Mouse (Mus musculus) forebrain, embryonic 11.5 days (tissue): Measurements from ENCODE around the gene Pdcd1lg2. TPM values are rescaled to one million over a fixed set of nuclear protein-coding genes. Genes with fewer than 3 reads are reported as not detected.
A peak's percentile ranks its signal among the peaks of the same experiment; 100 is the strongest.

Experiments used
- ATAC-seq: fragments of 200-750 bp; cut with Nextera tagmentation; replicated peaks from 2 replicates; pipeline ENCODE4 v1.8.0; 2017; ENCODE audit warnings: moderate TSS enrichment; ENCODE audit not compliant: low FRiP score
- DNase-seq: peaks from one replicate; pipeline ENCODE4 v3.0.0-alpha.2; 2017; ENCODE audit warnings: low spot score
- H3K27ac ChIP-seq: fragments of 300-500 bp; sonication (generic); 2 replicates; pipeline ENCODE4 v1.5.1; 2014; ENCODE audit warnings: low read depth, low read length
- H3K27me3 ChIP-seq: fragments of 300-500 bp; sonication (generic); 2 replicates; pipeline ENCODE4 v1.6.1; 2014; ENCODE audit warnings: mild to moderate bottlenecking, low read length, mixed read lengths; ENCODE audit not compliant: control insufficient read depth, insufficient read depth
- H3K36me3 ChIP-seq: fragments of 300-500 bp; sonication (generic); 2 replicates; pipeline ENCODE4 v1.6.1; 2014; ENCODE audit warnings: mild to moderate bottlenecking, low read length, moderate library complexity, mixed read lengths; ENCODE audit not compliant: control insufficient read depth, insufficient read depth
- H3K4me1 ChIP-seq: fragments of 300-500 bp; sonication (generic); replicated peaks from 2 replicates; pipeline ENCODE4 v1.6.1; 2014; ENCODE audit warnings: low read length, mixed read lengths; ENCODE audit not compliant: control insufficient read depth, insufficient read depth
- H3K4me2 ChIP-seq: fragments of 300-500 bp; sonication (generic); 2 replicates; pipeline ENCODE4 v1.6.1; 2014; ENCODE audit warnings: low read depth, mild to moderate bottlenecking, low read length, moderate library complexity, mixed read lengths; ENCODE audit not compliant: severe bottlenecking
- H3K4me3 ChIP-seq: fragments of 300-500 bp; sonication (generic); 2 replicates; pipeline ENCODE4 v1.5.1; 2014; ENCODE audit warnings: low read depth, low read length
- H3K9ac ChIP-seq: fragments of 300-500 bp; sonication (generic); 2 replicates; pipeline ENCODE4 v1.6.1; 2014; ENCODE audit warnings: low read length
- H3K9me3 ChIP-seq: fragments of 300-500 bp; sonication (generic); 2 replicates; pipeline ENCODE4 v1.6.1; 2016; ENCODE audit warnings: low read length, mixed read lengths; ENCODE audit not compliant: control insufficient read depth
- WGBS: fragments of 180-500 bp; shearing (Covaris S2); extraction: QIAGEN DNeasy Blood & Tissue Kit; methylation state at CpG from one replicate; pipeline ENCODE4 v1.1.7; 2014; 5-methylcytosine and 5-hydroxymethylcytosine counted together
- polyA plus RNA-seq: library from polyadenylated mRNA; unstranded; fragments of >200 nt; fragmentation: Nextera tagmentation; extraction: Ambion mirVana; gene quantifications from 2 replicates; pipeline ENCODE4 v1.2.1, GENCODE M21; 2014

Gene Pdcd1lg2
- not detected in 2 replicates for polyA plus RNA-seq

- Histone ChIP-seq H3K4me2 (no peak within 1 kb of the TSS), H3K9me3 (no peaks in the 10 kb centered on the region), H3K27ac (no peak within 1 kb of the TSS), H3K36me3 (no peaks in the 10 kb centered on the region), H3K4me3 (no peak within 1 kb of the TSS), H3K9ac (no peak within 1 kb of the TSS), H3K4me1 (no peaks in the 10 kb centered on the region), H3K27me3 (no peaks in the 10 kb centered on the region)
- no peak for DNase-seq
- WGBS = 80% methylated on average over 4 of the region's 4 CpGs
- no peak for ATAC-seq
These were observed at the start of gene Pdcd1lg2 for GRCm38 (mm10) chr19:29410619-29411018. Gene Pdcd1lg2, plus strand, starts transcription at chr19:29410919.

GRCm38 (mm10) chr19:29361468-29362130 lies 49.1 kb upstream of the Pdcd1lg2 start:
- peak; percentile 100 for ATAC-seq
- peak overlapping the region; percentile 88 for H3K4me2 ChIP-seq
- peak overlapping the region; percentile 58 for H3K9ac ChIP-seq
- H3K4me1 ChIP-seq = peaks cover 4% of the 10 kb centered on the region
- H3K27ac ChIP-seq = no peak overlapping the region
- no peaks in the 10 kb centered on the region for H3K9me3 ChIP-seq
- 2% methylated on average over 33 of the region's 33 CpGs for WGBS
- H3K36me3 ChIP-seq = no peaks in the 10 kb centered on the region
- no peaks in the 10 kb centered on the region for H3K27me3 ChIP-seq
- H3K4me3 ChIP-seq = peak overlapping the region; percentile 47
- DNase-seq = peak; percentile 91

GRCm38 (mm10) chr19:29362173-29362930 lies 48.4 kb upstream of the Pdcd1lg2 start:
- H3K27ac ChIP-seq = no peak overlapping the region
- ATAC-seq (no peak), DNase-seq (no peak)
- H3K4me1 ChIP-seq = peaks cover 4% of the 10 kb centered on the region
- H3K36me3 ChIP-seq = no peaks in the 10 kb centered on the region
- peak overlapping the region; percentile 88 for H3K4me2 ChIP-seq
- H3K4me3 ChIP-seq = peak overlapping the region; percentile 47
- no peaks in the 10 kb centered on the region for H3K9me3 ChIP-seq
- 52% methylated on average over 13 of the region's 13 CpGs for WGBS
- no peaks in the 10 kb centered on the region for H3K27me3 ChIP-seq
- H3K9ac ChIP-seq = peak overlapping the region; percentile 58; the same call in 1 of the 2 replicates

GRCm38 (mm10) chr19:29363557-29363956 lies 47.2 kb upstream of the Pdcd1lg2 start:
- H3K36me3 ChIP-seq = no peaks in the 10 kb centered on the region
- H3K4me1 ChIP-seq = peaks cover 4% of the 10 kb centered on the region
- no peak overlapping the region for H3K9ac ChIP-seq
- H3K27me3 ChIP-seq = no peaks in the 10 kb centered on the region
- DNase-seq = no peak
- no peak for ATAC-seq
- 90% methylated on average over 7 of the region's 7 CpGs for WGBS
- no peak overlapping the region for H3K27ac ChIP-seq
- H3K4me3 ChIP-seq = no peak overlapping the region
- no peak overlapping the region for H3K4me2 ChIP-seq
- H3K9me3 ChIP-seq = no peaks in the 10 kb centered on the region

GRCm38 (mm10) chr19:29364076-29364475 lies 46.6 kb upstream of the Pdcd1lg2 start:
- Histone ChIP-seq H3K36me3 (no peaks in the 10 kb centered on the region), H3K9ac (no peak overlapping the region), H3K4me3 (no peak overlapping the region), H3K27me3 (no peaks in the 10 kb centered on the region), H3K4me1 (peaks cover 4% of the 10 kb centered on the region), H3K4me2 (no peak overlapping the region), H3K9me3 (no peaks in the 10 kb centered on the region), H3K27ac (no peak overlapping the region)
- DNase-seq (no peak), ATAC-seq (no peak)
- WGBS = 83% methylated on average over 5 of the region's 5 CpGs

GRCm38 (mm10) chr19:29365105-29365504 lies 45.6 kb upstream of the Pdcd1lg2 start:
- Histone ChIP-seq H3K4me1 (peaks cover 4% of the 10 kb centered on the region), H3K4me2 (no peak overlapping the region), H3K9me3 (no peaks in the 10 kb centered on the region), H3K27ac (no peak overlapping the region), H3K9ac (no peak overlapping the region), H3K36me3 (no peaks in the 10 kb centered on the region), H3K27me3 (no peaks in the 10 kb centered on the region), H3K4me3 (no peak overlapping the region)
- no peak for DNase-seq
- 22% methylated on average over 3 of the region's 3 CpGs for WGBS
- no peak for ATAC-seq

- no peaks in the 10 kb centered on the region for H3K9me3 ChIP-seq
- 64% methylated on average over 20 of the region's 20 CpGs for WGBS
- ATAC-seq (no peak), DNase-seq (no peak)
- peak overlapping the region; percentile 71 for H3K4me2 ChIP-seq
- H3K27me3 ChIP-seq = no peaks in the 10 kb centered on the region
- peaks cover 1% of the 10 kb centered on the region for H3K4me1 ChIP-seq
- no peaks in the 10 kb centered on the region for H3K36me3 ChIP-seq
- H3K27ac ChIP-seq = no peak overlapping the region
- H3K4me3 ChIP-seq = peak overlapping the region; percentile 34
- H3K9ac ChIP-seq = no peak overlapping the region
These were observed 44.3 kb upstream of the Pdcd1lg2 start for GRCm38 (mm10) chr19:29366226-29366968.

GRCm38 (mm10) chr19:29366969-29367622 lies 43.6 kb upstream of the Pdcd1lg2 start, which contains the start of the genes Plgrkt and Cd274:
Gene Plgrkt, minus strand, starts transcription at chr19:29367390.
Gene Cd274, plus strand, starts transcription at chr19:29367455.
- ATAC-seq (0 out of 2 replicates have a peak, but pooled peaks have one; percentile 42), DNase-seq (peak; percentile 62)
- whole genome bisulfite sequencing = 7% methylated on average over 26 of the region's 26 CpGs
- Histone ChIP-seq H3K4me2 (peak within 1 kb of the TSS; percentile 71), H3K36me3 (no peaks in the 10 kb centered on the region), H3K4me1 (no peaks in the 10 kb centered on the region; the same call in 1 of the 2 replicates), H3K27me3 (no peaks in the 10 kb centered on the region), H3K4me3 (peak within 1 kb of the TSS; percentile 34), H3K27ac (no peak within 1 kb of the TSS), H3K9ac (peak within 1 kb of the TSS; percentile 45), H3K9me3 (no peaks in the 10 kb centered on the region)
